Mouse (Mus musculus) layer of hippocampus, postnatal 14 days (tissue): ENCODE data around the gene Dcakd. TPM values are rescaled to one million over a fixed set of nuclear protein-coding genes. Genes with fewer than 3 reads are reported as not detected.

Source experiments
- DNase-seq, 2 experiments: peaks; one replicate each; pipeline ENCODE4 v3.0.0; 2021 to 2022; ENCODE audit warnings: low spot score in 2 of 2, mixed read lengths in 1 of 2
- microRNA-seq, 2 experiments: library from miRNA; unstranded; fragments of <30 nt; microRNA quantifications; one replicate each; pipeline ENCODE4 v1.2.0; 2021
- total RNA-seq, 2 experiments: library from RNA; stranded (reverse); gene quantifications; 2 replicates each; pipeline ENCODE4 v1.2.3; 2021

Gene Dcakd
- total RNA-seq, 2 experiments from 2014 or later = 113 to 128 TPM

DNA sequence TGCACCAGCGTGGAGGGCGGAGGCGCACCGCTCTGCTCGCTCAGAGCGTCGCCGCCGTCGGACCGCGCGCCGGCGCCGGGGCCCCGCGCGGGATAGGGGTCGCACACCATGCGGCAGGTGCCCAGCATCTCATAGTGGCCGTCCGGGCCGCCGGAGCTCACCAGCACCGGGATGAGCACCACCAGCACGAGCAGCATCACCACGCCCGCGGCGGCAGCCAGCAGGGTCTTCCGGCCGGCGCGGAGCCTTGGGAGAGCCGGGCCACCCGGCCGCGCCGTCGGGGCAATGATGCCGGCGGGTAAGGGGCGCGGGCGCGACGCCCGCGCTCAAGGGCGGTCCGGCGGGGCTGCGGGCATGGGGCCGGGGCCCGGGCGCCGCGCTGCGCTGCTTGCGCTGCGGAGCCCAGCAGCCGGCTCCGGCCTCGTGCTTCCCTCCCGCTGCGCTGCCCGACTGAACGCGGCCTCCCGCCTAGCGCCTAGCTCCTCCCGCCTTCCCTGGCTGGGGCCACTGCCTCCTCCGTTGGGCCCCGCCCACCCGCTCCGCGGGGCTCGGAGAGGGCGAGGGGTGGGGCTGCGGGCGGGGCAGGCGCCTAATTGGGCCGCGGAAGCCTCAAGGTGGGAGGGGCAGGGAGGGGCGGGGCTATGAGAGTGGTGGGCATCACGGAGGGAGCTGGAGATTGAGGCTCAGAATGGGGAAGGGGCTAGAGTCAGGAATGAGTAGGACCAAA lies 81.7 kb downstream of the Dcakd start, which contains the start of gene C1ql1:
C1ql1 (minus strand) TSS at position 424 of the 727 bp plus-strand sequence.
- DNase-seq = peak; percentile 53 to 72

- peak in 1 of 2 experiments; percentile 24 for DNase-seq
These were observed 82.5 kb downstream of the Dcakd start for GRCm38 (mm10) chr11:102945306-102946264.

Small RNA genes within 50 kb of the gene (microRNA-seq; reads per million reads assigned to microRNA genes)
- 0.68 to 1.1 reads per million in 2 experiments for gene Mir6931

Other genes starting within 250 kb of the Dcakd start
- gene Gjc1, start 208.6 kb downstream of the Dcakd start, total RNA-seq = 10 to 100 TPM; 10.3 to 12.9 TPM
- gene Higd1b, start 192.5 kb downstream of the Dcakd start, total RNA-seq = 1 to 10 TPM; 5.3 to 6.5 TPM
- gene Eftud2, start 147.3 kb downstream of the Dcakd start, total RNA-seq = 100 to 1,000 TPM; 113 to 124 TPM
- gene Ccdc103, start 147.1 kb downstream of the Dcakd start, total RNA-seq = 1 to 10 TPM; 1.5 to 2.0 TPM
- gene Fam187a, start 143.2 kb downstream of the Dcakd start, total RNA-seq = under 1 TPM; 0.21 to 0.41 TPM
- gene Gfap, start 127.4 kb downstream of the Dcakd start, total RNA-seq = 100 to 1,000 TPM; 263 to 355 TPM
- gene Kif18b, start 103.2 kb downstream of the Dcakd start, total RNA-seq = 1 to 10 TPM in 1 of 2 experiments, under 1 TPM in 1; 0.91 to 1.4 TPM
- gene C1ql1, start 81.6 kb downstream of the Dcakd start, total RNA-seq = 10 to 100 TPM; 36.0 to 37.8 TPM
- 100 to 1,000 TPM; 112 to 113 TPM for gene Nmt1, start 143 bp downstream of the Dcakd start, total RNA-seq
- gene Plcd3, start 73.3 kb upstream of the Dcakd start, total RNA-seq = 10 to 100 TPM in 1 of 2 experiments, 1 to 10 TPM in 1; 9.7 to 10.3 TPM
- gene Acbd4, start 73.3 kb upstream of the Dcakd start, total RNA-seq = 10 to 100 TPM; 71.0 to 80.3 TPM
- 10 to 100 TPM; 50.8 to 53.8 TPM for gene Hexim1, start 87.9 kb upstream of the Dcakd start, total RNA-seq
- gene Hexim2, start 104.1 kb upstream of the Dcakd start, total RNA-seq = 10 to 100 TPM; 11.2 to 16.1 TPM
- gene Fmnl1, start 142.8 kb upstream of the Dcakd start, total RNA-seq = 100 to 1,000 TPM; 120 to 128 TPM
- 1 to 10 TPM; 1.4 TPM for gene 1700023F06Rik, start 180.2 kb upstream of the Dcakd start, total RNA-seq
- gene Spata32, start 190.1 kb upstream of the Dcakd start, total RNA-seq = 1 to 10 TPM in 1 of 2 experiments, under 1 TPM in 1; 0.69 to 1.4 TPM
- 1 to 10 TPM; 2.4 to 3.0 TPM for gene Map3k14, start 239.1 kb upstream of the Dcakd start, total RNA-seq